Mouse (Mus musculus) liver, adult 2 months (tissue): Measurements from ENCODE around the gene Eepd1. TPM values are rescaled to one million over a fixed set of nuclear protein-coding genes. Genes with fewer than 3 reads are reported as not detected.

ENCODE experiments used
- DNase-seq: peaks from one replicate; pipeline ENCODE4 v3.0.0-alpha.2; 2011; ENCODE audit warnings: low read depth, low spot score; ENCODE audit errors: extremely low read depth
- H3K27ac ChIP-seq: fragments of 200-500 bp; replicated peaks from 2 replicates; pipeline ENCODE4 v1.5.1; 2012; ENCODE audit warnings: low read depth, mild to moderate bottlenecking, control low read depth, inconsistent platforms, low read length; ENCODE audit not compliant: insufficient read depth
- H3K27me3 ChIP-seq: fragments of 200-500 bp; 2 replicates; pipeline ENCODE4 v1.6.1; 2012; ENCODE audit warnings: mild to moderate bottlenecking, moderate library complexity, low read length, inconsistent platforms; ENCODE audit not compliant: control insufficient read depth, insufficient read depth
- H3K36me3 ChIP-seq: fragments of 200-500 bp; 2 replicates; pipeline ENCODE4 v1.6.1; 2012; ENCODE audit warnings: low read length, inconsistent platforms; ENCODE audit not compliant: control insufficient read depth, insufficient read depth
- H3K4me1 ChIP-seq: fragments of 200-500 bp; 2 replicates; pipeline ENCODE4 v1.6.1; 2011; ENCODE audit warnings: low read length; ENCODE audit not compliant: control insufficient read depth, insufficient read depth
- H3K4me3 ChIP-seq: fragments of 200-500 bp; 2 replicates; pipeline ENCODE4 v1.5.1; 2011; ENCODE audit warnings: low read depth, mild to moderate bottlenecking, control low read depth, low read length, moderate library complexity; ENCODE audit not compliant: insufficient read depth
- H3K79me2 ChIP-seq: fragments of 200-500 bp; 2 replicates; pipeline ENCODE4 v1.6.1; 2012; ENCODE audit warnings: inconsistent platforms, mild to moderate bottlenecking, low read length, moderate library complexity; ENCODE audit not compliant: control insufficient read depth, insufficient read depth
- H3K9ac ChIP-seq: fragments of 200-500 bp; 2 replicates; pipeline ENCODE4 v1.6.1; 2012; ENCODE audit warnings: low read depth, mild to moderate bottlenecking, control low read depth, inconsistent platforms, low read length
- CTCF ChIP-seq: fragments of 200-500 bp; IDR thresholded peaks from 2 replicates; pipeline ENCODE4 v1.5.1; 2011; ENCODE audit warnings: low read depth, low read length, control low read depth
- POLR2A ChIP-seq: fragments of 200-500 bp; IDR thresholded peaks from 2 replicates; pipeline ENCODE4 v1.6.1; 2011; ENCODE audit warnings: low read length, control low read depth; ENCODE audit not compliant: insufficient read depth; ENCODE audit errors: extremely low read depth
- WGBS: fragments of 180-500 bp; shearing (Covaris S2); methylation state at CpG from one replicate; pipeline ENCODE4 v1.1.7; 2018; 5-methylcytosine and 5-hydroxymethylcytosine counted together
- polyA plus RNA-seq: library from polyadenylated mRNA; depleted of rRNA; stranded (reverse); fragments of >200 nt; gene quantifications from 2 replicates; pipeline ENCODE4 v1.2.3, GENCODE M21; 2012
- total RNA-seq: library from RNA; depleted of rRNA; stranded (reverse); fragments of >200 nt; gene quantifications from 2 replicates; pipeline ENCODE4 v1.2.3, GENCODE M21; 2014

The Eepd1 gene
- total and polyA plus RNA-seq, 2 experiments, result 10.8 to 27.8 TPM

GRCm38 (mm10) chr9:25490278-25491145 is 9.2 kb downstream of the Eepd1 start:
- Histone ChIP-seq H3K79me2 (peaks cover 17% of the 10 kb centered on the region; the same call in 1 of the 2 replicates), H3K36me3 (peaks cover 2% of the 10 kb centered on the region), H3K27me3 (no peaks in the 10 kb centered on the region), H3K4me1 (peaks cover 17% of the 10 kb centered on the region), H3K9ac (no peak overlapping the region), H3K27ac (no peak overlapping the region), H3K4me3 (no peak overlapping the region)
- DNase-seq, result no peak
- WGBS, result 93% methylated on average over 13 of the region's 13 CpGs
- TF ChIP-seq POLR2A, result no peak

GRCm38 (mm10) chr9:25493918-25494317 is 12.6 kb downstream of the Eepd1 start:
- DNase-seq, result no peak
- peaks cover 12% of the 10 kb centered on the region; the same call in 1 of the 2 replicates for H3K79me2 ChIP-seq
- no peaks in the 10 kb centered on the region for H3K27me3 ChIP-seq
- H3K9ac ChIP-seq, result no peak overlapping the region
- no peak overlapping the region for H3K27ac ChIP-seq
- peaks cover 4% of the 10 kb centered on the region for H3K4me1 ChIP-seq
- peaks cover 8% of the 10 kb centered on the region for H3K36me3 ChIP-seq
- H3K4me3 ChIP-seq, result no peak overlapping the region
- WGBS, result 38% methylated on average over 5 of the region's 5 CpGs
- no peak for TF ChIP-seq POLR2A

- WGBS, result 96% methylated on average over 10 of the region's 10 CpGs
- Histone ChIP-seq H3K4me1 (peaks cover 4% of the 10 kb centered on the region), H3K79me2 (peaks cover 10% of the 10 kb centered on the region; the same call in 1 of the 2 replicates), H3K27ac (no peak overlapping the region), H3K27me3 (no peaks in the 10 kb centered on the region), H3K36me3 (peaks cover 8% of the 10 kb centered on the region), H3K4me3 (no peak overlapping the region), H3K9ac (no peak overlapping the region)
- no peak for DNase-seq
- TF ChIP-seq POLR2A, result no peak
- no peak for TF ChIP-seq CTCF
Measured at GRCm38 (mm10) chr9:25495601-25496000, 14.3 kb downstream of the Eepd1 start.

GRCm38 (mm10) chr9:25496196-25496595 is 14.8 kb downstream of the Eepd1 start:
- no peak overlapping the region for H3K4me3 ChIP-seq
- H3K27me3 ChIP-seq, result no peaks in the 10 kb centered on the region
- WGBS, result 93% methylated on average over 4 of the region's 4 CpGs
- peaks cover 8% of the 10 kb centered on the region for H3K36me3 ChIP-seq
- H3K27ac ChIP-seq, result no peak overlapping the region
- H3K4me1 ChIP-seq, result peaks cover 4% of the 10 kb centered on the region
- peaks cover 9% of the 10 kb centered on the region; the same call in 1 of the 2 replicates for H3K79me2 ChIP-seq
- TF ChIP-seq POLR2A, result no peak
- no peak for TF ChIP-seq CTCF
- no peak for DNase-seq
- H3K9ac ChIP-seq, result no peak overlapping the region

GRCm38 (mm10) chr9:25496703-25497102 is 15.4 kb downstream of the Eepd1 start:
- Histone ChIP-seq H3K27ac (no peak overlapping the region), H3K9ac (no peak overlapping the region), H3K36me3 (peaks cover 8% of the 10 kb centered on the region), H3K4me3 (no peak overlapping the region), H3K27me3 (no peaks in the 10 kb centered on the region), H3K4me1 (peaks cover 4% of the 10 kb centered on the region), H3K79me2 (peaks cover 9% of the 10 kb centered on the region; the same call in 1 of the 2 replicates)
- WGBS, result 98% methylated on average over 2 of the region's 2 CpGs
- DNase-seq, result no peak
- TF ChIP-seq POLR2A (no peak), CTCF (no peak)

GRCm38 (mm10) chr9:25498770-25499169 is 17.4 kb downstream of the Eepd1 start:
- H3K4me1 ChIP-seq, result peaks cover 7% of the 10 kb centered on the region
- H3K27me3 ChIP-seq, result no peaks in the 10 kb centered on the region
- 61% methylated on average over 4 of the region's 4 CpGs for WGBS
- peaks cover 8% of the 10 kb centered on the region for H3K36me3 ChIP-seq
- TF ChIP-seq POLR2A, result no peak
- no peak for TF ChIP-seq CTCF
- H3K4me3 ChIP-seq, result no peak overlapping the region
- peak; percentile 20 for DNase-seq
- H3K9ac ChIP-seq, result no peak overlapping the region
- H3K27ac ChIP-seq, result no peak overlapping the region
- peaks cover 11% of the 10 kb centered on the region; the same call in 1 of the 2 replicates for H3K79me2 ChIP-seq
